Mouse (Mus musculus) kidney, adult 11 months (tissue): ENCODE measurements around the gene Ceacam15.

Experiments used
- DNase-seq: peaks from one replicate; pipeline ENCODE4 v3.0.0; 2022

The Ceacam15 gene

DNA sequence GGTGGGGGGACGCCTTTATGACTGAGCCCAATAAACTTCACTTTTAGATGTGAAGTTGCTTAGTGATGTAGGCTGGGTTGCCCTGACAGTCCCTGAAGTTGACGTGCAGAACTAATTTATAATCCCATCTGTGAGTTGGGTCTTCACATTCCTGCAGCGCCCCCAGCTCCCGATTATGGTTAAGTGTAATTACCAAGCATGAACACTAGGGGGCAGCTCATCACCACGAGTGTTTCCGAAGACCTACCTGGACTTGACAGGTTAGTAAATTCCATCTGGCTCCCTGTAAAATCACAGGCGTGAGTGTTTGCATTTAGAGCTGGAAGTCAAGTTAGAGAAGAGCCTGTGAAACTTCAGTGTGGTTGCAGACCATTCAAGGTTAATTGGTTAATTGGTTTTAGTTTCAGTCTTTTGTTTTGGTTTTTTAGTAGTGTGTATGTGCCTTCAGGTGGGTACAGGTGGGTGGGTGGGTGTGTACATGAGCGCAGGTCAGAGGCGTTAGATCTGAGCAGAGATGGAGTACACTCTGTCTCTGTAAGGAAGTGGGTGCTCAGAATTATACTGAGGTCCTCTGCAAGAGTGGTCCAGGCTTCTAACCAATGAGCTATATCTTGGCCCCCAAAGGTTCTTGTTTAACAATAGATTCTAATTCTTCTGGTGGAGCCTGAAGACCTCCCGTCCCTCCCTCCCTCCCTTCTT lies 45.8 kb downstream of the Ceacam15 start:
- peak; percentile 32 for DNase-seq

DNA sequence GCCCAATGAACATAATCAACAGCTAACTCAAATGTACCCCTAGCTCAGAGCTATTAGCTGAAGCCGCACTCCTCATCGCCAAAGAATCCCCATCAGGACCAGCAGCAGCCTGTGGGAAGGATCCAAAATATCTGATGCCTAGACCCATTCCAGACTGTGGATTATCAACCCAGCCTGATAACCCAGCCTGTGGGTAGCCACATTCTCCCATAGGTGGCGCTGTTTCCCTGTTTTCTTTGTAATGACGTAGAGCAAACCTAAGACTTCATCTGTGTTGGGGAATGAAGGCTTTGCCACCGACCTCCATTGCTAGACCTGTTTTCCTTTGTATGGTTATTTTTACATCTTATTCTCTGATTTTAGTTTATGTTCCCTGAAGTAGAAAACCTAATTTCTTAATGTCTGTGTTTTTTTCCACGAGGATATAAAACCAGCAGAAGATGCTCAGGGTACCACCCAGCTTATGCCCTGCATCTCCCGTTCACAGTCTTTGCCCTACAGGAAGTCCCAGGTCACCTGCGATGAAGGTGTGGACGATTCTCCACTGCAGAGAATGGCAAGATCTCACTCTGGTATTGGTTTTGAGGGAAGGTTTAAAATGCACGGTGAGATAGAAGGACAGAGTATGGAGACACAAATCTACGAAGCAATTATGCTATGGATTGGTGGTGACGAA lies 47.3 kb downstream of the Ceacam15 start:
- DNase-seq: no peak

DNA sequence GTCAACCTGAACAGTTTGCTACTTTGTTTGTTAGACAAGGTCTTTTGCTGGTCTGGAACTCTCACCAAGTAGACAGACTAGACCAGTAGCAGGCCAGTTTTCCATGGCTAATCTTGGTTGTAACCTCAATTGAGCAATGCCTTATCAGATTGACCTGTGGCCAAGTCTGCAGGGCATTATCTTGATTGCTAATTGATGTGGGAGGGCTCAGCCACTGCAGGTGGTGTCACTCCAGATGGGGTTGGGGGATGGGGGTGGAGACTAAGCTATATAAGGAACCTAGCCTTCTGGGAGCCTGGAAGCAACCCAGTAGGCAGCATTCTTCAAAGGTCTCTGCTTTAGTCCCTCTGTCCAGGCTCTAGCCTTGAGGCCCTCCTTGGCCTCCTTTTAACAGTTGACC lies 51.8 kb downstream of the Ceacam15 start:
- no peak for DNase-seq

DNA sequence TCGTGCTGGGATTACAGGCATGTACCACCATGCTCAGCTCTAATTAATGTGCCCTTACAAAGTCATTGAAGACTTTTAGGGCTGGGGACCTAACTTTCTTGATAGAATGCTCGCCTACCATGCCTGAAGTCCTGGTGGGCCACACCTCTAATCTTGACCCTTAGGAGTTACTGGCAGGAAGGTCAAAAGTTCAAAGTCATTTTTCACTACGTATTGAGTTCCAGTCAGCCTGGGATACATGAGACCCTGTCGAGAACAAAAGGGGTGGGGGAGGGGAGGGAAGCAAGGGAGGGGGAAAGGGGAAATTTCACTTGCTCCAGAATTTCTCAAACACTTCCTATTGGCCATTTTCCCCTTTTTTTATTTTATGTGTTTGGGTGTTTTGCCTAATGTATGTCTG lies 52.4 kb downstream of the Ceacam15 start:
- DNase-seq: no peak
